11 mouse cellular contexts compared by ENCODE assay signal in the genomic region with DNA sequence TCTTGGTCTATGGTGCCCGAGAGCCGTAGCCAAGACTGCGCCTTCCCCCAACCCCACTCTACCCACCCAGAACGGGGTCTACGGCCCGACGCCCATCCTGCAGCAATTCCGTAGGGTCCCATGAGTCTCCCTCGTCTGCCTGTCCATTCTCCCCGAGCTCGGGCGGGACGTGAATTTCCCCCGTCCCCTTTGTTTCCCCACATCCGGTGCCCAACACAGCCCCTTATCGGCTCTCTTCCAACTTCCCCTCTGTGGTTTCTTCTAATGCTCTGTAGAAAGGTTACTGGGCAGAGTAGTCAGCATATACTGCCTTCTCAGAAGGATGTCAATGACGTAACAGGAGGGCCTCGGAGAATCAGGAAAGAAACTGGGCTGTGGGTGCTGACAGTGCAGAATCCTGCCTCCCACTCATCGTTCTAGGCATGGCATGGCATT. TPM values are rescaled to one million over a fixed set of nuclear protein-coding genes. Genes with fewer than 3 reads are reported as not detected.
DNase-seq lines count a peak whose midpoint lies in the region; ATAC-seq and TF ChIP-seq lines count a peak whose summit lies in the region.
"Had no signal": no experiment of that assay in that cellular context is flagged by ENCODE, and none has a peak within 500 bp of the region (broad histone marks: within the 10 kb centered on the region; RNA-seq: fewer than 3 reads in every experiment).

No protein-coding gene starts in this region.

- no peak overlapping the region for H3K27ac ChIP-seq in hindbrain, postnatal 0 days
- H3K27ac ChIP-seq: heart, embryonic 13.5 days had no signal

- TF ChIP-seq CTCF in hindbrain, postnatal 0 days (IDR thresholded peaks at IDR 0.05; ENCODE audit: low read depth), result no peak

- H3K4me1 ChIP-seq in hindbrain, postnatal 0 days (ENCODE audit: insufficient read depth, low read length), result no peaks in the 10 kb centered on the region
- H3K4me1 ChIP-seq: heart, embryonic 13.5 days had no signal

- H3K4me3 ChIP-seq in hindbrain, postnatal 0 days (ENCODE audit: low read length), result no peak overlapping the region
- H3K4me3 ChIP-seq: heart, embryonic 13.5 days; left cerebral cortex, adult 2 months had no signal

- no peaks in the 10 kb centered on the region for H3K9me3 ChIP-seq in hindbrain, postnatal 0 days (ENCODE audit: low read length)
- H3K9me3 ChIP-seq: heart, embryonic 13.5 days had no signal

- no peaks in the 10 kb centered on the region for H3K27me3 ChIP-seq in hindbrain, postnatal 0 days (ENCODE audit: insufficient read depth, low read length)
- H3K27me3 ChIP-seq: heart, embryonic 13.5 days had no signal

- DNase-seq in spleen, adult 12 weeks (ENCODE audit: low spot score), result peak; percentile 8
- DNase-seq in spleen, postnatal 14 days (ENCODE audit: low spot score in 2 of 2), result no peak
- DNase-seq in heart, adult 8-10 months (ENCODE audit: low spot score), result peak; percentile 50
- peak; percentile 12 for DNase-seq in lung, postnatal 10 days
- peak; percentile 6 to 11 for DNase-seq in thymus, postnatal 36 days
- DNase-seq in hindbrain, postnatal 0 days (ENCODE audit: low spot score), result no peak
- DNase-seq in frontal cortex, postnatal 25 days (ENCODE audit: low spot score in 2 of 2), result no peak
- DNase-seq in cerebellum, postnatal 36 days, result no peak
- DNase-seq: midbrain, embryonic 14.5 days had no signal

- no peaks in the 10 kb centered on the region for H3K36me3 ChIP-seq in hindbrain, postnatal 0 days (ENCODE audit: insufficient read depth, low read length)
- H3K36me3 ChIP-seq: heart, embryonic 13.5 days had no signal

- ATAC-seq in hindbrain, postnatal 0 days, result no peak

- no peak overlapping the region for H3K4me2 ChIP-seq in hindbrain, postnatal 0 days (ENCODE audit: low read depth, low read length)
- H3K4me2 ChIP-seq: heart, embryonic 13.5 days had no signal

- WGBS in hindbrain, postnatal 0 days, result 91% methylated on average over 19 of the region's 19 CpGs

- H3K9ac ChIP-seq in hindbrain, postnatal 0 days (replicated peaks; ENCODE audit: low read length), result no peak overlapping the region
- H3K9ac ChIP-seq: heart, embryonic 13.5 days had no signal

RNA-seq across cellular contexts. Expression of a gene that starts 50.4 kb away (rescaled TPM):
- 10 to 100 TPM; 18.5 to 23.7 (median 20.8) TPM for total RNA-seq in heart, adult 8-10 months (2022)
- total RNA-seq in hindbrain, postnatal 0 days (2014; rRNA removed), result 15.2 and 16.0 TPM in 2 replicates
- polyA plus RNA-seq in hindbrain, postnatal 0 days (2015; fragmentation: Nextera tagmentation; extraction: Ambion mirVana), result 8.2 and 8.6 TPM in 2 replicates

Comparison
In these comparisons a context has a peak if more than half of its experiments do, and no peak if none do; other contexts are left out.
1. DNase-seq: peak in spleen, adult 12 weeks (single experiment), heart, adult 8-10 months (single experiment), lung, postnatal 10 days (single experiment) and thymus, postnatal 36 days (2 of 2); none in spleen, postnatal 14 days (0 of 2), hindbrain, postnatal 0 days (single experiment), frontal cortex, postnatal 25 days (0 of 2) and cerebellum, postnatal 36 days (0 of 2).